Mouse (Mus musculus) lung, adult 2 months (tissue): ENCODE data around the gene Arid2.

Experiments
- CTCF ChIP-seq: fragments of 200-500 bp; IDR thresholded peaks from 2 replicates; pipeline ENCODE4 v1.5.1; 2011; ENCODE audit warnings: mild to moderate bottlenecking, low read length, control low read depth; ENCODE audit not compliant: insufficient read depth
- POLR2A ChIP-seq: fragments of 200-500 bp; IDR thresholded peaks from 2 replicates; pipeline ENCODE4 v1.6.1; 2011; ENCODE audit warnings: low read depth, mild to moderate bottlenecking, control low read depth, low read length, borderline replicate concordance; ENCODE audit errors: extremely low read depth

DNA sequence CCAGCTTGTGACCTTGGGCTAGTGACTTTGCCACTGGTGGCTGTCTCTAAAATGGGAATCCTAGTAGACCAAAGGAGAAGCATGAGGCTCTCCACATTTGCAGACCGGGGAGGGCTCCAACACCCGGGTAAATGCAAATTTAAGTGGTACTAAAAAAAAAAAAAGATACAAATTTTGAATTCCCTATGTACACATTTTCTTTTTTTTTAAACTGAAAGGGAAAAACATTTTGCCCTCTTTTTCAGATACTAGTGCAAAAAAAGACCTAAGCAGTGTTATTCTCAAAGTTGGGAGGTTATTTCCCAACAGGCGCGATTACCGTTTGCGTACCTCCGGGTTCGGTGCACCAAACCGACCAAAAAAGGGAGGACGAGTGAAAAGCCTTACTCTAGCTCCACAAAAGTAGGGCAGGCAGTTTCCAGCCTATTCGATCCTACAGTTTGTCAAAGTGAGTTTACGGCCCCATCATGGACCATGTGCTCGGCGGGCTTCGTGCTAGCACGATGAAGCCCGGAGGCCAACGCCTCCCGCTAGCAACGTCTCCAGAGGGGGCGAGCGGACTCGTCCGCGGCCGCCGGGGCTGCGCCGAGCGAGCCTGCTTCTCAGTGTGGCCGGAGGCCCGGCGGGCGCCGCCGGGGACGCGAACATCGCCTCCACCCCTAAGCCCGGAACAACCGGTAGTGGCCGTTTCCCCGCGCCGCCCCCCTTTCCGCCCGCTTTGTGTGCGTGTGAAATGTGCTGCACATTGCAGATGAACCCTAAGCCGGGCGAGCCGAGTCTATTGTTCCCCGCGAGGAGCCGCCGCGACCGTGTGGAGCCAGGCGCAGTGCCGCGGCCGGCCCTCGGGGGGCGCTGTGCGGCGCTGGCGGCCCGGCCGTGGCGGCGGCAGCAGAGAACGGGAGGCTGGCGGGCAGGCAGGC is 1.0 kb upstream of the Arid2 start:
- TF ChIP-seq POLR2A: peak; percentile 56
- peak; percentile 19; the same call in 1 of the 2 replicates for TF ChIP-seq CTCF
